ENCODE assay signal across 10 mouse cellular contexts in the genomic region with DNA sequence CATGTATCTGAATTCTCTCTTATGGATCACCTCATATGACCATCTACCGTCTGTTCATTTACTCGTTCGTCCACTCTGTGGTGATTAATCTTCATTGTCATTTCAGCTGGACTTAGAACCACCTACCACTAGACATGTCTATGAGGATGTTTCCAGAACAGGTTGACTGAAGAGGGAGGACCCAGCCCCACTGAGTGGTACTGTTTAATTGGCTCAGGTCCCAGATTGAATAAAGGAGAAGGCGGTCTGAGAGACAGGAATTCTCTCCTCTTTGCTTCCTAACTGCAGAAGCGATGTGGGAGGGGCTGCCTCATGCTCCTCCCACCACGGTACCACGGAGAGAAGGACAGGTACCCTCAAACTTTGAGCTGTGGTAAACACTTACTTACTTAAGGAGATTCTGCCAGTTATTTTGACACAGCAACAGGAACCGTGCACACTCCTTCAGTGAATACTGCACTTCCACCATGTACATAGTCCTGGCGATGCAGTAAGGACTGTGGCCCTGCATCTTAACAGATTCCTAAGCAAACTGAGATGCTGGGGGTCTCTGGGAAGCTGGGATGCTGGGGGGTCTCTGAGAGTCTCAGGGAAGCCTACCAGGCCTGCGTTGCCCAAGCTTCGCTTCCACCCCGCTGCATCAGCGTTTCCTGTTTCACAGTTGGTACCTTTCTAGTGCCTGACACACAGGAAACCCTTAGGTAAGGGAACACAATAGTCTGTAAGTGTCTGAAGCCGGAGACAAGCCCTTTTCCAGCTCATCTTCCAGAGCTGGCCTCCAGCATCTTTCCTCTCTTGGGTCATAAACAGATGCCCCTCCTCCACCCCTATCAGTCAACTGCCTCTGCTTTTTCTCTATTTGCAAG. TPM values are rescaled to one million over a fixed set of nuclear protein-coding genes. Genes with fewer than 3 reads are reported as not detected.
DNase-seq lines count a peak whose midpoint lies in the region; ATAC-seq and TF ChIP-seq lines count a peak whose summit lies in the region.
"Had no signal": no experiment of that assay in that cellular context is flagged by ENCODE, and none has a peak within 500 bp of the region (broad histone marks: within the 10 kb centered on the region; RNA-seq: fewer than 3 reads in every experiment).

No protein-coding gene starts in this region.

- no peak overlapping the region for H3K9ac ChIP-seq in liver, embryonic 11.5 days (ENCODE audit: low read depth, low read length)
- no peak overlapping the region for H3K9ac ChIP-seq in liver, embryonic 12.5 days
- no peak overlapping the region for H3K9ac ChIP-seq in liver, embryonic 16.5 days (ENCODE audit: low read depth, low read length)
- no peak overlapping the region for H3K9ac ChIP-seq in forebrain, embryonic 12.5 days
- H3K9ac ChIP-seq: limb, embryonic 15.5 days had no signal

- TF ChIP-seq POLR2A in bone marrow, adult 2 months (IDR thresholded peaks at IDR 0.05; ENCODE audit: borderline replicate concordance, control insufficient read depth, low read depth, low read length), result no peak

- no peak overlapping the region for H3K27ac ChIP-seq in liver, embryonic 11.5 days (ENCODE audit: low read depth, low read length)
- no peak overlapping the region for H3K27ac ChIP-seq in liver, embryonic 12.5 days
- peak overlapping the region; percentile 89 for H3K27ac ChIP-seq in bone marrow, adult 2 months (ENCODE audit: control insufficient read depth, insufficient read depth, low read depth, low read length, poor library complexity)
- peak overlapping the region; percentile 38; the same call in 1 of the 2 replicates for H3K27ac ChIP-seq in liver, embryonic 16.5 days (ENCODE audit: low read length)
- no peak overlapping the region for H3K27ac ChIP-seq in forebrain, embryonic 12.5 days
- H3K27ac ChIP-seq: gastrocnemius, adult 2 months; limb, embryonic 15.5 days had no signal

- TF ChIP-seq CTCF in bone marrow, adult 2 months (IDR thresholded peaks at IDR 0.05; ENCODE audit: control insufficient read depth, insufficient read depth, low read length), result no peak

- ATAC-seq in liver, embryonic 11.5 days (replicated peaks; ENCODE audit: low FRiP score), result no peak
- no peak for ATAC-seq in liver, embryonic 12.5 days
- ATAC-seq in liver, embryonic 16.5 days (ENCODE audit: low read depth), result no peak
- no peak for ATAC-seq in forebrain, embryonic 12.5 days (ENCODE audit: low FRiP score)

- no peak overlapping the region for H3K4me2 ChIP-seq in liver, embryonic 11.5 days
- H3K4me2 ChIP-seq in liver, embryonic 12.5 days, result no peak overlapping the region
- no peak overlapping the region for H3K4me2 ChIP-seq in liver, embryonic 16.5 days (ENCODE audit: low read depth, low read length)
- no peak overlapping the region for H3K4me2 ChIP-seq in forebrain, embryonic 12.5 days
- H3K4me2 ChIP-seq: limb, embryonic 15.5 days had no signal

- no peaks in the 10 kb centered on the region for H3K36me3 ChIP-seq in liver, embryonic 11.5 days (ENCODE audit: control insufficient read depth, insufficient read depth, low read length)
- no peaks in the 10 kb centered on the region for H3K36me3 ChIP-seq in liver, embryonic 12.5 days
- H3K36me3 ChIP-seq in liver, embryonic 16.5 days (ENCODE audit: control insufficient read depth, insufficient read depth), result no peaks in the 10 kb centered on the region
- no peaks in the 10 kb centered on the region for H3K36me3 ChIP-seq in forebrain, embryonic 12.5 days (replicated peaks)
- H3K36me3 ChIP-seq: limb, embryonic 15.5 days had no signal

- no peak overlapping the region for H3K4me3 ChIP-seq in liver, embryonic 11.5 days (ENCODE audit: low read depth, low read length)
- H3K4me3 ChIP-seq in liver, embryonic 12.5 days, result no peak overlapping the region
- no peak overlapping the region for H3K4me3 ChIP-seq in bone marrow, adult 2 months (replicated peaks; ENCODE audit: control insufficient read depth, low read depth, low read length)
- no peak overlapping the region for H3K4me3 ChIP-seq in liver, embryonic 16.5 days (ENCODE audit: low read depth, low read length)
- no peak overlapping the region for H3K4me3 ChIP-seq in forebrain, embryonic 12.5 days (replicated peaks)
- H3K4me3 ChIP-seq: gastrocnemius, adult 2 months; limb, embryonic 15.5 days had no signal

- WGBS in liver, embryonic 11.5 days, result 66% methylated on average over 14 of the region's 14 CpGs
- WGBS in liver, embryonic 12.5 days (ENCODE audit: insufficient replicate concordance), result 57% methylated on average over 14 of the region's 14 CpGs
- 38% methylated on average over 14 of the region's 14 CpGs for WGBS in bone marrow, adult 2 months
- WGBS in liver, embryonic 16.5 days (ENCODE audit: insufficient replicate concordance), result 52% methylated on average over 14 of the region's 14 CpGs
- 78% methylated on average over 14 of the region's 14 CpGs for WGBS in forebrain, embryonic 12.5 days

- H3K27me3 ChIP-seq in liver, embryonic 11.5 days (replicated peaks; ENCODE audit: control insufficient read depth, insufficient read depth, low read length), result no peaks in the 10 kb centered on the region
- H3K27me3 ChIP-seq in liver, embryonic 12.5 days (replicated peaks), result no peaks in the 10 kb centered on the region
- no peaks in the 10 kb centered on the region for H3K27me3 ChIP-seq in liver, embryonic 16.5 days (ENCODE audit: control insufficient read depth, insufficient read depth, low read depth, low read length)
- no peaks in the 10 kb centered on the region for H3K27me3 ChIP-seq in forebrain, embryonic 12.5 days
- H3K27me3 ChIP-seq: limb, embryonic 15.5 days had no signal

- peak; percentile 22 for DNase-seq in liver, embryonic 11.5 days (ENCODE audit: low spot score)
- DNase-seq in thymus, postnatal 10 days (ENCODE audit: low spot score in 2 of 2), result peak; percentile 69 to 73
- DNase-seq in urinary bladder, postnatal 25 days (ENCODE audit: low spot score), result no peak
- DNase-seq: gastrocnemius, adult 2 months; kidney, adult 9 months had no signal

- peaks cover 20% of the 10 kb centered on the region for H3K4me1 ChIP-seq in liver, embryonic 11.5 days (replicated peaks; ENCODE audit: control insufficient read depth, insufficient read depth, low read length)
- H3K4me1 ChIP-seq in liver, embryonic 12.5 days, result peaks cover 41% of the 10 kb centered on the region
- peaks cover 14% of the 10 kb centered on the region for H3K4me1 ChIP-seq in bone marrow, adult 2 months (ENCODE audit: control insufficient read depth, insufficient read depth, low read length)
- H3K4me1 ChIP-seq in liver, embryonic 16.5 days (ENCODE audit: control insufficient read depth, low read depth, low read length), result peaks cover 7% of the 10 kb centered on the region
- peaks cover 16% of the 10 kb centered on the region for H3K4me1 ChIP-seq in forebrain, embryonic 12.5 days

- no peaks in the 10 kb centered on the region for H3K9me3 ChIP-seq in liver, embryonic 11.5 days (ENCODE audit: control insufficient read depth, low read length)
- no peaks in the 10 kb centered on the region for H3K9me3 ChIP-seq in liver, embryonic 12.5 days (replicated peaks)
- H3K9me3 ChIP-seq in liver, embryonic 16.5 days (replicated peaks; ENCODE audit: control insufficient read depth, low read length), result no peaks in the 10 kb centered on the region
- H3K9me3 ChIP-seq in forebrain, embryonic 12.5 days, result no peaks in the 10 kb centered on the region
- H3K9me3 ChIP-seq: limb, embryonic 15.5 days had no signal

RNA-seq across cellular contexts. Expression of a gene that starts 4.1 kb away (rescaled TPM):
- polyA plus RNA-seq in liver, embryonic 11.5 days (2014; fragmentation: Nextera tagmentation; extraction: Ambion mirVana), result 56.3 and 56.9 TPM in 2 replicates
- polyA plus RNA-seq in liver, embryonic 12.5 days (2016; fragmentation: Nextera tagmentation; extraction: Ambion mirVana), result 27.9 and 28.9 TPM in 2 replicates
- 11.1 and 18.3 TPM in 2 replicates for polyA plus RNA-seq in bone marrow, adult 2 months (2011; ENCODE audit: insufficient read depth, insufficient read length, low replicate concordance, missing spikeins)
- 19.5 and 21.4 TPM in 2 replicates for polyA plus RNA-seq in liver, embryonic 16.5 days (2015; fragmentation: Nextera tagmentation; extraction: Ambion mirVana)
- 118 and 136 TPM in 2 replicates for polyA plus RNA-seq in forebrain, embryonic 12.5 days (2016; fragmentation: Nextera tagmentation; extraction: Ambion mirVana)

Comparison
In these comparisons a context has a peak if more than half of its experiments do, and no peak if none do; other contexts are left out.
1. H3K27ac ChIP-seq: peak in bone marrow, adult 2 months (single experiment) and liver, embryonic 16.5 days (single experiment); none in liver, embryonic 11.5 days (single experiment), liver, embryonic 12.5 days (single experiment) and forebrain, embryonic 12.5 days (single experiment).